Mouse (Mus musculus): ENCODE measurements at regions not wholly inside any gene's neighbourhood (a gene's known extent, or its start where the extent isn't known, plus 50 kb on each side); places are given as distances from the start of the nearest gene placed in this dataset.

DNA sequence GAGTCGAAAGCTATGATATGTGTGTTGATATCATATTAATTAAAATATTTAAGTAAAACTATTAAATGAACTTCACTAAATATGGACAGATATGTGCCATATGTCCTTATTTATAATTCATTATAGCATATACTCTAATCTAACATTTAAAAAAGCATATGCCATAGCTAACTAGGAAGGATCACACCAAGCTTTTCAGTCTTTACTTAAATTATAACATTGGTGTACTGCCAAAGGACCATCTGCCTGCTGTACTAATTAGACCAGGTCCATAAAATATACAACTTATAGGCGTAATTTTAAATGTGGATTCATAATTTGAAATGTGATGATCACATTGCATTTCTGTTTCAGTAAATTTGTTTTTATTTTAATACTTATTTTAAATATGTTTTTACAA, 651.9 kb upstream of the Klhl1 start:
- TF ChIP-seq POLR2A (IDR thresholded peaks at IDR 0.05; ENCODE audit: extremely low read depth, insufficient read depth, low read length) (no peak), CTCF (IDR thresholded peaks at IDR 0.05; ENCODE audit: low read depth, low read length) (no peak)

Data from liver, adult 2 months (tissue).